Mouse (Mus musculus) spleen, postnatal 4 days (tissue): ENCODE results near the gene Herc3.
"Not testable (repeated sequence)": the region's sequence is repeated elsewhere in the genome, so short reads cannot be mapped to it uniquely, and the experiment has no call there.

ENCODE experiments used
- DNase-seq, 2 experiments: peaks; one replicate each; pipeline ENCODE4 v3.0.0; 2022; ENCODE audit warnings: low spot score in 2 of 2

Herc3 gene

DNA sequence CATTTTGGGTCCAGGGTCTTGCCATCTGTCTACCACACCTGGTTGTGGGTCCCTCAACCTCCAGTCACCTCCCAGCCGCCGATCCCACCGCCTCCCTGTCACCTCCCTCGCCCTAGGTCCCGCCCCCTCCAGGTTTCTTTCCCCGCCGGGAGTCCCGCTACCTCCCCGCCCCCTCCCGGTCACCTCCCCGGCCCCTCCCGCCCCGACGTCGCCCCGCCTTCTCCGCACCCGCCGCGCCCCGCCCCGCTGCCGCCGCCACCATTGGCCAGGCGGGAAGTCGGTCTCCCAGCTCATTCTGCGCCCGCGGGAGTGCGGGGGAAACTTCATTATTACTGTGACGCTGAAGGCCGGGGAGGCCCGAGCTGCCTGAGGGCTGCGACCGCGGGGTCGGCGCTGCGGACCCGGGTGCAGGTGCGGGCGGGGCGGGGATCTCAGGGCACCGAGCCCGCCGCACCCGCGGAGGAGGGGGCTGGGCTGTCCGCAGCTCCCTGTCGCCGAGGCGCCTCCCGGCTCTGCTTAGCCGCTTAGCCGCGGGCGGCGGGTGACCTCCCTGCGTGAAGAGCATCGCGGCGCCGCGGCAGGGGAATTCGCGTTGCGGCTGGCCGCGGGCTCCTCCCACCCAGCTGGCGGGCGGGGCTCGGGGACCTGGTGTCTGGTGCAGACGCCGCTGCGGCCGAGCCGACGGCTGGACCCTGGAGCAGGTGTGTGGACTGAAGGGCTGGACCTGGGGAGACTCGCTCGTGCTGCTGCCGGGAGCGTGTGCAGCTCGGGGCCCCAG lies at the start of gene Herc3:
Gene Herc3 (plus strand): TSS at position 234 of the 778 bp plus-strand sequence.
- DNase-seq, result peak; percentile 73 to 88

- DNase-seq, result no peak
Observed at GRCm38 (mm10) chr6:58801394-58801793, 29.9 kb upstream of the Herc3 start.

- DNase-seq, result no peak
Observed at GRCm38 (mm10) chr6:58814381-58814780, 16.9 kb upstream of the Herc3 start.

- not testable (repeated sequence) for DNase-seq
Observed at GRCm38 (mm10) chr6:58817037-58817436, 14.2 kb upstream of the Herc3 start.

DNA sequence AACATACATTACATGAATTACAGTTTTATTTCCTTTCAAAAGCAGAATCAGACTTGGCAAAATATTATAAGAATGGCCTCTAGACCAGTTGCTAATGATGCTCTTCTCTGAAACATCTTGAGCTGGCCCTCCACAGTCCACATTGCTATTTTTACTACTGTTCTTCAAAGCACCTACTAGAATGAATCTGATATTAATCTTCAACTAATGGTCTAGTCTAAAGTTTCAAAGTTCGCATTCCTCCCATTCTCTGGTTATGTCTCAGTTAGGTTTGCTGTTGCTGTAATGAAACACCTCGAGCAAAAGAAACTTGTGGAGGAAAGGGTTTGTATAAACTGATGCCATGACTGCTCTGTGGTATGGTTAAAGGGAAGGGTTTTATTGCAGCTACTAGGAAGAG lies 5.6 kb upstream of the Herc3 start:
- DNase-seq, result no peak

DNA sequence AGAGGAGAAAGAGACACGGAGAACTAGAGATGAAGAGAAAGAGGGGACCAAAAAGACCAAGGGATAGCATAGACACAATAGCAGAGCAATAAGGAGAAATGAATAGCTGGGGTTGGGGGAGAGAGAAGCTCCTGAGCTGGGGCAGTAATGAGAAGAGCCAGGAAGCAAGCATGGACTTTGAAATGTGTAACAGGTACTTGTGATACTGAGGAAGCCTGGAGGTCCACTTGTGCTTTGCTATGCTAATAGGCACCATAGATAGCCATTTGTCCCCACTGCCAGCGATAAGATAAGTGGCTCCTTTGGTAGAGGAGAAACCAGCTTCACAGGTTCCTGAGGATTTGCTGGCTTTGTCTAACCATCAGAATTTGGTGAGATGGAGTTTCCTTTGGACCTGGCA lies 5.2 kb upstream of the Herc3 start:
- no peak for DNase-seq

GRCm38 (mm10) chr6:58828582-58828981 lies 2.7 kb upstream of the Herc3 start:
- DNase-seq, result no peak

DNA sequence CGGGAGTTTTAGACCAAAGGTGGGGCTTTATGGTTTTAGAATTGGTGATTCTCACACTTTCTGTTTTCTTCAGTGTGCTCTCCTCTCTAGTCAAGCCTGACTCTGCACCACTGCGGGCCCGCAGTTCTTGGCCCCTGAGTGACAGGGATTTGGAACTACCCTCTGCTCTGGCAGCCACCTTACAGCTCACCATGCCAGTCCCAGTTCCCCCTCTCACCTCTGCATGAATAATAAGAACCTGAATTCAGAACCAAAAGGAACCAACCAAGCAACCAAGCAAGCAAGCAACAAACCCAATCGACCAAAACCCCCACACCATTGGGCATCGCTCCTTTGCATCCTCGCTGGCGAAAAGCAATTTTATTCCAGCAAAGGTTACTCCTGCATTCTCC lies 429 bp upstream of the Herc3 start:
- DNase-seq, result no peak

GRCm38 (mm10) chr6:58832591-58833018 lies 1.3 kb downstream of the Herc3 start:
- peak in 1 of 2 experiments; percentile 46 for DNase-seq

GRCm38 (mm10) chr6:58834470-58834869 lies 3.2 kb downstream of the Herc3 start:
- DNase-seq, result no peak

DNA sequence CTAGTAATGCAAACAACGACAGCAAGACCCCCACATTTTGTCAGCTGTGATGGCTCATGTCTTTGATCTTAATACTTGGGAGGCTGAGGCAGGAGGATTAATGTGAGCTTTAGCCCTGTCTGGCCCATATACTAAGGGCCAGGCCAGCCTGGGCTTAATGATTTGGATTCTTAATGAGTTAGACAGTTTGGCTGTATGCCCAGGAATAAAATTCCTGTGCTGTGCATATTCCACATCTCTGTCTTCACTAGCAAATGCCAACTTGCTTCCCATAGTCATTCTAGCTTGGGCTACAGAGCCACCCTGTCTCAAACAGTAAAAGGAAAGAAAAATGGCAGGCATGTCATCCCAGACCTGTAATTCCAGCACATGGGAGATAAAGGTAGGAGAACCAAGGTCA lies 4.3 kb downstream of the Herc3 start:
- no peak for DNase-seq

GRCm38 (mm10) chr6:58836476-58836875 lies 5.2 kb downstream of the Herc3 start:
- peak in 1 of 2 experiments; percentile 18 for DNase-seq

DNA sequence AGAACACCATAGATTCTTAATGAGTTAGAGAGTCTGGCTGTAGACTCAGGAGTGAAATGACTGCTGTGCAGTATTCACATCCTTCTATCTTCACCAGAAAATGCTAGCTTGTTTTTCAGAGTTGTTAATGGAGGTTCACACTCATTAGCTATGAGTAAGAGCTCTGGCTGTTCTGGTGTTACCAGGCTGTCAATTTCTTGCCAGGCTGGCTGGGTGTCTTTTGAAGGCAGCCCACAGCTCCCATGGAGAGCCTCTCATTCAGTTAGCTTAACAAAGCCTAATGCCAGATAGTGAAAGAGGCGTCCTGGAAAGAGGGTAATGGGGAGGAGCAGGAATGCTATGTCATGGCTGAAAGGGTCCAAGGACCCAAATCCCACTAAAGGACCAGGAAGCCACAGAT lies 6.7 kb downstream of the Herc3 start:
- DNase-seq, result peak in 1 of 2 experiments; percentile 46

- DNase-seq, result no peak
Observed at GRCm38 (mm10) chr6:58841208-58841607, 9.9 kb downstream of the Herc3 start.

DNA sequence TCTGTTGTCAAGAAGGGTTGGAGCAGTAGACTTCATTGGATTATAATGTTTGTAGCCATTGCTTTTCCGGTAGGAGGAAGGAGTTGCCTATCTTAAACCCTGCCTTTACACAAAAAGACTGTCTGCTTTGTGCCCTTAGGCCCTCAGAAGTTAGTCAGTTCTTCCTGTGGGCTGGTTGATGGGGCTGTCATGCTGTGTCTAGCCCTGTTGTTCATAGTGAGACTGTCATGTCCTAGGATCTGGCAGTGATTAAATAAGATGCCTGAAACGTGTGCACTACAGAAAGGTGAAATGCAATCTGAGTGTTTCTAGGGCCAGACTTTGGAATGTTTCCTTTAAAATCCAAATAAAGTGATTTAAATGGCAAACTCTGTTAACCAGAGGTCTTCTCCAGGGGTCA lies 10.9 kb downstream of the Herc3 start:
- DNase-seq, result no peak

- DNase-seq, result no peak
Observed at GRCm38 (mm10) chr6:58843580-58843979, 12.3 kb downstream of the Herc3 start.

- DNase-seq, result no peak
Observed at GRCm38 (mm10) chr6:58844188-58844822, 13.0 kb downstream of the Herc3 start.

- no peak for DNase-seq
Observed at GRCm38 (mm10) chr6:58846850-58847692, 15.8 kb downstream of the Herc3 start.

DNA sequence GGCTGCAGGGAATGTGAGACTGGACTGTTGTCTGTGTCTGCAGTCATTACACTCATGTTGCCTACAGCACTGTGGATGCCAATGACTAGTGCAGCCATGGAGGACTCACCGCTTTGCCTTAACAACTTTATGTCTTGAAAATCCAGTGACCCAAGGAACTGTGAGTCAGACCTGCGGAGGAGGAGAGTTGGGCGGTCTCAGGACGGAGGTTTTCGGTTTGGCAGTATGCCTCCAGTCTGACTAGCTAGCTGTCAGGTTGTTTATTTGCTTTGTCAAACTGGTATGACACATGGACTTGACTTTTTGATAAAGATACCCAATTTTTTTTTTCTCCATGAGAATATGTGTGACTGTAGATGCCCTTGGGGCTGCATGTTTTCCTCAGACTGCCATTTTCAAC lies 16.6 kb downstream of the Herc3 start:
- DNase-seq, result no peak

GRCm38 (mm10) chr6:58849356-58849755 lies 18.1 kb downstream of the Herc3 start:
- peak in 1 of 2 experiments; percentile 19 for DNase-seq

DNA sequence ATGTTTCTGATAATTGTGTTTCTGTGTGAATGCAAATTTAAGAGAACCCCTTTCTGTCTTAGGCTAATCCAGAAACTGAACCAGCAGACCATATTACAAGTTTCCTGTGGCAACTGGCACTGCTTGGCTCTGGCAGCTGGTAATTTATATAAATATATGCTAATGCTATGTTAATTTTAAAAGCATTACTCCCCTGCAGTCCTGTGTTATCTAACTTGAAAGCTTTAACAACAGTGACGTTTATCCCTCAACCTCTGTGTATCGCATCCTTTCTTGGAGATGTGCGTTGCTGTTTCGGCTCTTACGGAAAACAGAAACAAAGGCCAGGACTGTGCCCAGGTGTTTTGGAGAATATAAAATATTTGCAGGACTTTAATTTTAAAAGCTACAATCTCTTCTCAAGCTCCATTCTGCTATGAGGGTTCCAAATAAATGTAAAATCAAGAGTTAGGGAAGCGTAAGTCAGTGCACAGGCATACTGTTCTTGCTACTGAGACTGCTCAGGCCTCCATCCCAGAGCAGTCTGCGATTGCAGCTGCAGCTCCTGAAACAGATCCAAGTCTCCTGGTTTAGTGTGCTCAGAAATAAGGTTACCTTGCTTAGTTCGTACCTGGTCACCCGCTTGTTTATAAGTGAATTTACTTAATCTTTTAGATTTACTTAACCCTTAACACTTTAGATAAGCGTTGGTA lies 24.6 kb downstream of the Herc3 start:
- no peak for DNase-seq

DNA sequence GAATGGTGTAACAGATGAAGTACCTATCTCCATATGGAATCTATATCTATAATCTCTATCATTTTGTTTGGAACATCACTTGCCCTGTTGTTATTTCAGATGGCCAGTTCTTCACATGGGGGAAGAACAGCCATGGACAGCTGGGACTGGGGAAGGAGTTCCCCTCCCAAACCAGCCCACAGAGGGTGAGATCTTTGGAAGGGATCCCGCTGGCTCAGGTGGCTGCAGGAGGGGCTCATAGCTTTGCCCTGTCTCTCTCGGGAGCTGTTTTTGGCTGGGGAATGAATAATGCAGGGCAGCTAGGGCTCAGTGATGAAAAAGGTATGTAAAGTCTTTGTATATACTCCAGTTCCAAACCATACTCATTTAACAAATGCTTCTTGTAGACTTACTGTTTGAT lies 25.2 kb downstream of the Herc3 start:
- no peak for DNase-seq
